Mouse (Mus musculus): ENCODE measurements around the gene Gpr146. TPM values are rescaled to one million over a fixed set of nuclear protein-coding genes. Genes with fewer than 3 reads are reported as not detected.

The Gpr146 gene
- polyA plus RNA-seq, 1 experiment from 2014 or later, result 3.4 TPM

DNA sequence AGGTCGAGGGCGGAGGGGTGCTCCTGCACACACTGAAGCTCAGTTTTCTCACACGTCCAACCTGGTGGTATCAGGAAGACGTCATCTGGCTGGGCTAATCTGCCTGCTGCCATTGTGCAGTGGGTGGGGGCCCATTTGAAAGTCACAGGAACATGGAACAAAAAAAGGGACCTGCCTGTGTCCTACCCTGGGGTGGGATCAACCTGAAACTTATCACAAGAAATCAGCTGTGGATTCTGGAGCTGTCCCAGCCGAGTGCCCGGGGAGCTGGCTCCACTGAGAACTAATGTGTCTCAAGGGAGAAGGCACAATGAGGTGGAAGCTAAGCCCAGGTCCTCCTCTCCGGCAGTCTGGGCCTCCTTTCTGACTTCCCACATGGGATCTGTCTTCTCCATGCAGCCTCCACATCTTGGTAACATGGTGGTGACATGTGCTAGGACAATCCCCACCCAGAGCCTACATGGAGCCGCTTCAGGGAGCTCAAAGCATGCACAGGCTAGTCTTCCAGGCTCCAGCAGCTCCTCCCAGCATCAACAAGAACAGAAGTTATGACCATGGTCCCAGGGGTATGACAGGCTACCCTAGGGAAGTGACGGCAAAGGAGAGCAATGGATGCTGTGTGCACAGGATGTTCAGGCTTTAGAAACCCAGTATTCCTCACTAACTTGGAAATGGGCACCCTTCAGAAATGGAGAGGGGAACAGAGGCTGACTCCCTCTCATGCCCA, 56.5 kb downstream of the Gpr146 start:
- 76% methylated on average over 9 of the region's 9 CpGs for WGBS
- ATAC-seq (ENCODE audit: insufficient number of reproducible peaks, low FRiP score, low TSS enrichment, low read depth), result no peak
- Histone ChIP-seq H3K4me3 (replicated peaks) (no peak overlapping the region), H3K4me2 (replicated peaks) (no peak overlapping the region), H3K36me3 (no peaks in the 10 kb centered on the region), H3K9me3 (replicated peaks) (no peaks in the 10 kb centered on the region), H3K4me1 (peaks cover 14% of the 10 kb centered on the region), H3K27ac (replicated peaks) (no peak overlapping the region), H3K27me3 (no peaks in the 10 kb centered on the region), H3K9ac (no peak overlapping the region)

DNA sequence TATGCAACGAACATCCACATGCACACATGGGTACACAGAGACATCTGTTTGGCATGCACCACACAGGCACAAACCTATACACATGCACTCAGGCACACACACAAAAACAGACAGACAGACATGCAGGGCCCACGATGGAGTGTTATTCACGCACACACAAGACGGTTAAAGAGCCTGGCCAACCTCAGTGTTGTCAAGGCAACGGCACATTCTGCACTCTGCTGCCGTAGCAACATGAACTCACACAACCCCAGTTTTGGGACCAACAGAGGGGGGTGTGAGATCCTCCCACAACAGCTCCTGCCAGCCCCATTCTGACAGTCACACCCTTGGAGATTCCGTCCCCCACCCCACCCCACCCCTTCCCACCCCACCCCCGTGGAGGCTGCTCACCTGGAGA, 57.4 kb downstream of the Gpr146 start:
- Histone ChIP-seq H3K4me1 (peaks cover 11% of the 10 kb centered on the region), H3K4me2 (replicated peaks) (no peak overlapping the region), H3K9ac (no peak overlapping the region), H3K27me3 (no peaks in the 10 kb centered on the region), H3K36me3 (no peaks in the 10 kb centered on the region), H3K27ac (replicated peaks) (no peak overlapping the region), H3K4me3 (replicated peaks) (no peak overlapping the region), H3K9me3 (replicated peaks) (no peaks in the 10 kb centered on the region)
- 55% methylated on average over 8 of the region's 8 CpGs for WGBS
- no peak for ATAC-seq (ENCODE audit: insufficient number of reproducible peaks, low FRiP score, low TSS enrichment, low read depth)

DNA sequence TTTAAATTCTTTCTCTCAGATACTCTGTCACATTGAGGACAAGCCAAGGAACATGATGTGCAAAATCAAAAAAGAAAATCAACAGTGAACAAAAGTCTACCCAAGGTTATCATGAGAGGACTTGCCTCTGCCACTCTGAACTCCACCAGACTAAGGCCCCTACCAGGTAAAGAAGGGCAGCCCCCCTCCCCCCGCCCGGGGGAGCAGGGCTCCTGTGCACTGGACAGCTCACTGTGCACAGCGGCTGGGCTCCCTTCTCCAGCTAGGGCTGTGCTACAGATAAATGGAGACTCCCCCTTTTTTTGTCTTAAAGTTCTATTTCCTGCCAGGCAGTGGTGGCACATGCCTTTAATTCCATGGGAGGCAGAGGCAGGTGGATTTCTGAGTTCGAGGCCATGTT, 60.3 kb downstream of the Gpr146 start:
- H3K27me3 ChIP-seq, result no peaks in the 10 kb centered on the region
- H3K9ac ChIP-seq, result no peak overlapping the region
- no peak overlapping the region for H3K4me2 ChIP-seq (replicated peaks)
- H3K4me3 ChIP-seq (replicated peaks), result no peak overlapping the region
- no peaks in the 10 kb centered on the region for H3K9me3 ChIP-seq (replicated peaks)
- H3K4me1 ChIP-seq, result 0 out of 2 replicates have a peak, but pooled peaks cover 12% of the 10 kb centered on the region
- 95% methylated on average over 4 of the region's 4 CpGs for WGBS
- no peaks in the 10 kb centered on the region for H3K36me3 ChIP-seq
- ATAC-seq (ENCODE audit: insufficient number of reproducible peaks, low FRiP score, low TSS enrichment, low read depth), result no peak
- no peak overlapping the region for H3K27ac ChIP-seq (replicated peaks)

DNA sequence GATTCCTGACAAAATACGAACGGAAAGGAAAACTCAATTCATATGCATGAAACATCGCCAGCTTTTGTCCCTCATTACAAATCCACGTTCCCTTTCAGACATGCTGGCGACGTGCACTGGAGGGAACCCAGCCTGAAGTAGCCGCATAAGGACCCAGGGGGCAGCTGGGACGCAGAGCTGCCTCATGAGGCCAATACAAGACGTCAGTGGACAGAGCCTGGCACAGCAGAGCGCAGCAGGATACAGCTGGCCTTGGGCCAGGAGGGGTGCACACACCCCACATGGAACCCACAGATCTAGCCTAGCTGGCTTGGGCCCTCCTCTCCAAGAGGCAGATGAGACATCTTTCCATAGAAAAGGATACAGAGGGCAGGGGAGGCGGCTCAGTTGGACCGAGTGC, 60.9 kb downstream of the Gpr146 start:
- no peak overlapping the region for H3K4me2 ChIP-seq (replicated peaks)
- H3K4me3 ChIP-seq (replicated peaks), result no peak overlapping the region
- ATAC-seq (ENCODE audit: insufficient number of reproducible peaks, low FRiP score, low TSS enrichment, low read depth), result no peak
- no peak overlapping the region for H3K27ac ChIP-seq (replicated peaks)
- H3K36me3 ChIP-seq, result no peaks in the 10 kb centered on the region
- H3K9me3 ChIP-seq (replicated peaks), result no peaks in the 10 kb centered on the region
- H3K9ac ChIP-seq, result no peak overlapping the region
- WGBS, result 77% methylated on average over 12 of the region's 12 CpGs
- H3K4me1 ChIP-seq, result 0 out of 2 replicates have a peak, but pooled peaks cover 17% of the 10 kb centered on the region
- H3K27me3 ChIP-seq, result no peaks in the 10 kb centered on the region

DNA sequence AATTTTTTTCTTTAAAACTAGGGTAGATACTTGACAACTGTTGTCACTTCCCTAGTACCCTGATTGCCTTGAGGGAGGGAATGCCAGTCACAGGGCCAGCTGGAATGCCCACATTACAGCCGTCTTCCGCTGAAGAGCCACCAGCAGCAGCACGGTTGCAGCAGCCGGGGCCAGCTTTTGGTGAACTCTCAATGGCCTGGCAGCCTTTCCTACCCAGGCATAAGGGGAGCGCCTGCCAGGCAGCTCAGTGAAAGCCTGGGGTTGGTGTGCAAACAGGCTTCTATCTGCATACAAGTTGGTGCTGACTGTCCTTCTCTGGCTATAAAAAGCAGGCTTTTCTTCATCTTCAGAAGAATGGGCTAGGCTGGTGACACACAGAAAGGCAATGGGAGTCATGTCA, 63.0 kb downstream of the Gpr146 start:
- ATAC-seq (ENCODE audit: insufficient number of reproducible peaks, low FRiP score, low TSS enrichment, low read depth), result no peak
- Histone ChIP-seq H3K9me3 (replicated peaks) (no peaks in the 10 kb centered on the region), H3K4me3 (replicated peaks) (no peak overlapping the region), H3K4me1 (0 out of 2 replicates have a peak, but pooled peaks cover 13% of the 10 kb centered on the region), H3K27me3 (no peaks in the 10 kb centered on the region), H3K4me2 (replicated peaks) (no peak overlapping the region), H3K36me3 (no peaks in the 10 kb centered on the region), H3K9ac (no peak overlapping the region), H3K27ac (replicated peaks) (no peak overlapping the region)
- 84% methylated on average over 5 of the region's 5 CpGs for WGBS

DNA sequence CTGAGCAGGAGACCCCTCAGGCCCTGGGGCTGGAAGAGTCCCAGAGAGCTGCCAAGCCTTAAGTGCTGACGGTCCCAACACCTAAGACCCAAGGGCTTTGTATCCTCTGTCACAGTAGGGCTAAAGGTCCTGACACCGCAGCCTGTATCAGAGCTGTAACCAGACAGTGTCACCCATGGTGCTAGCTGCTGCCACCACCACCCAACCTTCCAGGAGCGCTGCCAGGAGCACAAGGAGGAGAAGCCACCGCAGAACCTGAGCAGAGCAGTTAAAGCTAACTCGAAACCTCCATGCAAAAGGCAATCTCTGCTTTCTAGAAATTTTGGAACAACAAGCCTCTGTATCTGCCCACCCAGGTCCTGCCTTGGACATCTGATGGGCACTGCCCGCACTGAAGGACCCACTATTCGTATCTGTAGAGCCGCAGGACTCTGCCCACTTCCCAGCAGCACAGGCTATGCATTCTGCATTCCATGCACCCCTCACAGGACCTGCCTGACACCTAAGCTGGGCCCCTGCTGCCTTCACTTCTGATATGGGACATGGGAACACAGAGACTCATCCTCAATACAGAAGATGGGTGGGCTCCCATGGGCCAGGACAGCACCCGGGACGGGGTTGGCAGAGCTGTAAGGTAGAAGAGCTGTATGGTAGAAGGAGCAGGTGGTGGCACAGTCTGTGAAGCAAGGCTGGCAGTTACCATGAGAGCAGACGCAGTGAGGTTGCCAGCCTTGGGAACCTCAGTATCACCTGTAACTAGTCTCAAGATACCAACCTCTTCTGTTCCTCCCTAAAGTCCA, 63.6 kb downstream of the Gpr146 start:
- no peak overlapping the region for H3K27ac ChIP-seq (replicated peaks)
- no peaks in the 10 kb centered on the region for H3K27me3 ChIP-seq
- no peak for ATAC-seq (ENCODE audit: insufficient number of reproducible peaks, low FRiP score, low TSS enrichment, low read depth)
- WGBS, result 93% methylated on average over 11 of the region's 11 CpGs
- no peaks in the 10 kb centered on the region for H3K9me3 ChIP-seq (replicated peaks)
- H3K36me3 ChIP-seq, result no peaks in the 10 kb centered on the region
- H3K4me1 ChIP-seq, result 0 out of 2 replicates have a peak, but pooled peaks cover 12% of the 10 kb centered on the region
- H3K4me3 ChIP-seq (replicated peaks), result no peak overlapping the region
- H3K4me2 ChIP-seq (replicated peaks), result no peak overlapping the region
- H3K9ac ChIP-seq, result no peak overlapping the region

DNA sequence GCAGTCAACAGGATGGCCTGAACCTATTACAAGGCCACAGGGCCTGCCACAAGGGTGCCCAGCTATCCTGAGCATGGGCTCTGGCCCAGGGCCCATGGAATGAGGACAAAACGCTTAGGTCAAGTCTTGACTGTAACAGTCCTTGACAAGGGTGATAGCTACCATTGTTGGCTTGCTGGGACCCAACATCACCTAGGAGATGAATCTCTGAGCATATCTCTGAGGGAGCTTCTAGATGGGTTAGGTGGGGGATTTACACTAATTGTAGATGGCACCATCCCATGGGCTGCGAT, 64.2 kb downstream of the Gpr146 start:
- no peak overlapping the region for H3K4me3 ChIP-seq (replicated peaks)
- H3K9me3 ChIP-seq (replicated peaks), result no peaks in the 10 kb centered on the region
- no peak for ATAC-seq (ENCODE audit: insufficient number of reproducible peaks, low FRiP score, low TSS enrichment, low read depth)
- H3K9ac ChIP-seq, result no peak overlapping the region
- H3K36me3 ChIP-seq, result no peaks in the 10 kb centered on the region
- H3K4me2 ChIP-seq (replicated peaks), result no peak overlapping the region
- 95% methylated on average over 2 of the region's 2 CpGs for WGBS
- H3K27me3 ChIP-seq, result no peaks in the 10 kb centered on the region
- 0 out of 2 replicates have a peak, but pooled peaks cover 12% of the 10 kb centered on the region for H3K4me1 ChIP-seq
- no peak overlapping the region for H3K27ac ChIP-seq (replicated peaks)

DNA sequence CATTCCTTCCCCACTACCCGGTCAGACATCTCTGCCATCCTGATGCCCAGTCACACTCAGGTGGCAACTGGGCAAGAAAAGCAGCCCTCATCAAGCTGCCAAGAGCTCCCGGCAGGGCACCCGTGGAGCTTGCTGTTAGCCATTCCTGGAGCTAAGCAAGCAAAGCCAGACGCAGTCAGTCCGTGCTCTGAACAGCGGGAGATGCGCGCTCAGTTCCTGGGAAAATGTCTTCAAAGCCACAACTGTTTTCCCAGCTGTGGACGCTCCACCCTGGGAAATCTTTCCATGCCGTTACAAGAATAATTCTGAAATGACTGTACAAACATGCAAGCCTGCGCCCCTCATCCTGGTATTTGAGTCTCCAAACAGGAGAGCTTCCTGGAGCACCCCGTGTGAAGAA, 64.9 kb downstream of the Gpr146 start:
- H3K4me3 ChIP-seq (replicated peaks), result no peak overlapping the region
- no peaks in the 10 kb centered on the region for H3K9me3 ChIP-seq (replicated peaks)
- H3K9ac ChIP-seq, result no peak overlapping the region
- H3K4me1 ChIP-seq, result 0 out of 2 replicates have a peak, but pooled peaks cover 12% of the 10 kb centered on the region
- no peak overlapping the region for H3K4me2 ChIP-seq (replicated peaks)
- ATAC-seq (ENCODE audit: insufficient number of reproducible peaks, low FRiP score, low TSS enrichment, low read depth), result no peak
- no peak overlapping the region for H3K27ac ChIP-seq (replicated peaks)
- H3K27me3 ChIP-seq, result no peaks in the 10 kb centered on the region
- no peaks in the 10 kb centered on the region for H3K36me3 ChIP-seq
- WGBS, result 65% methylated on average over 12 of the region's 12 CpGs

DNA sequence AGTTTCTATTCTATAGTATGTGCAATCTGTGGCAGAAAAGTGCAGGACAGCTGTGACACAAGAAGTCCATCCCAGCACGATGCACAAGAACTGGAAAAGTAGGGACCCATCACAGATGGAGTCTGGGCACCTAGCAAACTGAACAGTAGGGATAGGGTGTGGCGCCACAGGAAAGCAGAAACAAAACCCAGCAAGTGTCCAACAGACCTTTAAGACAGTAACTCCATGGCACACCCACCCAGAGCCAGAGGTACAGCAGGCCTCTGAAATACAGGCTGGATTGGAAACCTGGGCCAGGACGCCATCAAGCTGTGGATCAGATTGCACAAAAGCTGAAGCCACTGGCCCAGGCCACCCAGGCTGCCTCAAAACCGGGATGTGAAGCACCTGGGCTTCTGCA, 65.5 kb downstream of the Gpr146 start:
- Histone ChIP-seq H3K4me3 (replicated peaks) (no peak overlapping the region), H3K36me3 (no peaks in the 10 kb centered on the region), H3K9me3 (replicated peaks) (no peaks in the 10 kb centered on the region), H3K4me2 (replicated peaks) (no peak overlapping the region), H3K4me1 (0 out of 2 replicates have a peak, but pooled peaks cover 12% of the 10 kb centered on the region), H3K27me3 (no peaks in the 10 kb centered on the region), H3K9ac (no peak overlapping the region), H3K27ac (replicated peaks) (no peak overlapping the region)
- no peak for ATAC-seq (ENCODE audit: insufficient number of reproducible peaks, low FRiP score, low TSS enrichment, low read depth)
- WGBS, result 64% methylated on average over 4 of the region's 4 CpGs

DNA sequence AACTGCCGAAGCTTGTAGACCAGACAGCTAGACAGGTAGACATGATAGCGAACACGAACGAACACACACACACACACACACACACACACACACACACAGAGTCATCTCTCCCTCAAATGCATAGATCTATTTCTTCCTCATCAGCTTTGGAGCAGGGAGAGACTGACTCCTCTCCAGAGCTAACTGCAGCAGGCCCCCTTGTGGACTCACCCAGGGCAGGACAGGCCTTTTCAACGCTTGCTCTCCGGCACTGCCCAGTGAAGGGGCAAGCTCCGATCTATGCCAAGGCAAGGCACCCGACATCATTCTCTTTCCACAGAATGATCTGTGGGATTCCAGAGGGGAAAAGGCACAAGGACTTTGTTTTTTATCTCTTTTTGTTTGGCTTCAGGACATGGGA, 67.8 kb downstream of the Gpr146 start:
- H3K4me3 ChIP-seq (replicated peaks), result no peak overlapping the region
- H3K36me3 ChIP-seq, result no peaks in the 10 kb centered on the region
- H3K4me1 ChIP-seq, result peaks cover 24% of the 10 kb centered on the region
- H3K27me3 ChIP-seq, result no peaks in the 10 kb centered on the region
- H3K27ac ChIP-seq (replicated peaks), result no peak overlapping the region
- no peak overlapping the region for H3K4me2 ChIP-seq (replicated peaks)
- no peak for ATAC-seq (ENCODE audit: insufficient number of reproducible peaks, low FRiP score, low TSS enrichment, low read depth)
- H3K9ac ChIP-seq, result no peak overlapping the region
- no peaks in the 10 kb centered on the region for H3K9me3 ChIP-seq (replicated peaks)
- WGBS, result 82% methylated on average over 8 of the region's 8 CpGs
